ENCODE assay signal across 8 mouse cellular contexts in the genomic region with DNA sequence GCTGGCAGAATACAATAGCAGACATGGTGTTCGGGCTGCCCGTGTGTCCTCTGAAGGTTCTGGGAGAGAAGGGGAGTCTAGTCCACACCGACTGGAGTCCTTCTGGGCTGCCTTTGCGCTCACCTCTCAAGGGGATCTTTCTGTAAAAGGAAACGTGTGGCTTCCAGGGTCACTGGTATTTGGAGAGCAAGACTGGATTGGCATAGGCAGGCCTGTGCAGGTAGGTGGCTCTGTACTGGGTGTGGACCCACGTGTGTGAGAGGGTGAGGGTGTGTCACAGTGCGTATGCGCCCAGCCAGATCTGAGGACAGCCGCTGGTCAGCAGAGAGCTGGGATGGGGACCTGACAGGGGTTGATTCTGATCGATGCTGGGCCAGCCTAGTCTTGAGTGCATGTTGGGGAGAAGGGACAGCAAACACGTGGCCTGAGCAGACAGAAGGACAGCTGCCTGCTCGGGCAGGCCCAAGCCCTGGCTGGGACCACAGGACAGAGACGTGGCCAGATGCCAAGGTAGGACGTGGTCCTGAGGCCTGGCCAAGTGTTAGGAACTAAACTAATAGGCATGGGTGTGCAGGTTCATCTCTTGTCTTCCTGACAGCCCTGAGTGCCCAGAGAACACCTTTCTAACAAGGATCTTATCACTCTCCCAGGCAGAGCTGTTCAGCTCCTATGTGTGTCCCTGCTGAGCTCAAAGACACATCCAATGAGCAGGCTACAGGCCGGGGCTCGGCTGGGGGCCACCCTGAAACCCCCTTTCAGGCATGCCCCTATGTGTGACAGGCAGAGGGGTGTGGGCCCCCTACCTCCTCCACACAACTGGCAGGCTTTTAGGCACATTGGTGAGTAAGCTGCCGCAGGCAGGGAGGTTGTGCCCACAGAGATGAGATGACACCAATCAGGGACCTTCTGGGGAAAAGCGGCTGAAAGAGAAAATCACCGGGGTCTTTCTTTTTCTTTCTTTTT. TPM values are rescaled to one million over a fixed set of nuclear protein-coding genes. Genes with fewer than 3 reads are reported as not detected.
DNase-seq lines count a peak whose midpoint lies in the region; ATAC-seq and TF ChIP-seq lines count a peak whose summit lies in the region.

No protein-coding gene starts in this region.

- no peak overlapping the region for H3K27ac ChIP-seq in heart, embryonic 11.5 days (ENCODE audit: low read depth, low read length)
- H3K27ac ChIP-seq in kidney, postnatal 0 days, result no peak overlapping the region
- peak overlapping the region; percentile 65 for H3K27ac ChIP-seq in midbrain, embryonic 10.5 days (replicated peaks)

- peaks cover 38% of the 10 kb centered on the region for H3K4me1 ChIP-seq in heart, embryonic 11.5 days (ENCODE audit: control insufficient read depth, insufficient read depth, low read length)
- H3K4me1 ChIP-seq in kidney, postnatal 0 days (replicated peaks; ENCODE audit: insufficient read depth, low read length), result 0 out of 2 replicates have a peak, but pooled peaks cover 5% of the 10 kb centered on the region
- H3K4me1 ChIP-seq in midbrain, embryonic 10.5 days, result peaks cover 32% of the 10 kb centered on the region

- ATAC-seq in heart, embryonic 11.5 days (replicated peaks; ENCODE audit: insufficient number of reproducible peaks, low FRiP score, low TSS enrichment), result peak; percentile 74
- 0 out of 2 replicates have a peak, but pooled peaks have one; percentile 30 for ATAC-seq in kidney, postnatal 0 days (replicated peaks; ENCODE audit: low FRiP score, low read depth)

- no peaks in the 10 kb centered on the region for H3K9me3 ChIP-seq in heart, embryonic 11.5 days (replicated peaks; ENCODE audit: control insufficient read depth, low read length)
- H3K9me3 ChIP-seq in kidney, postnatal 0 days (replicated peaks; ENCODE audit: low read length), result no peaks in the 10 kb centered on the region
- H3K9me3 ChIP-seq in midbrain, embryonic 10.5 days (replicated peaks), result no peaks in the 10 kb centered on the region

- TF ChIP-seq CTCF in kidney, postnatal 0 days (IDR thresholded peaks at IDR 0.05; ENCODE audit: low read depth), result no peak

- H3K36me3 ChIP-seq in heart, embryonic 11.5 days (ENCODE audit: control insufficient read depth, insufficient read depth, low read length), result no peaks in the 10 kb centered on the region
- H3K36me3 ChIP-seq in kidney, postnatal 0 days (ENCODE audit: insufficient read depth, low read length), result no peaks in the 10 kb centered on the region
- H3K36me3 ChIP-seq in midbrain, embryonic 10.5 days, result no peaks in the 10 kb centered on the region

- 45% methylated on average over 19 of the region's 19 CpGs for WGBS in heart, embryonic 11.5 days (ENCODE audit: insufficient replicate concordance)
- WGBS in kidney, postnatal 0 days, result 61% methylated on average over 19 of the region's 19 CpGs
- WGBS in midbrain, embryonic 10.5 days, result 47% methylated on average over 19 of the region's 19 CpGs

- peak overlapping the region; percentile 63 for H3K9ac ChIP-seq in heart, embryonic 11.5 days (ENCODE audit: low read depth, low read length)
- H3K9ac ChIP-seq in kidney, postnatal 0 days (ENCODE audit: low read depth, low read length), result peak overlapping the region; percentile 41; the same call in 1 of the 2 replicates

- peak overlapping the region; percentile 78 for H3K4me2 ChIP-seq in heart, embryonic 11.5 days
- H3K4me2 ChIP-seq in kidney, postnatal 0 days (ENCODE audit: low read length), result peak overlapping the region; percentile 72

- peak; percentile 38 to 52 for DNase-seq in cerebellum, postnatal 14 days
- no peak for DNase-seq in cerebellum, adult 9-10 months
- peak; percentile 65 for DNase-seq in adrenal gland, postnatal 10 days
- no peak for DNase-seq in kidney, postnatal 0 days (ENCODE audit: low spot score)
- no peak for DNase-seq in midbrain, embryonic 10.5 days (ENCODE audit: low spot score)
- peak; percentile 72 for DNase-seq in urinary bladder, adult 2 months (ENCODE audit: low spot score)
- no peak for DNase-seq in ovary, postnatal 36 days (ENCODE audit: low spot score)

- peak overlapping the region; percentile 49 for H3K4me3 ChIP-seq in heart, embryonic 11.5 days (ENCODE audit: low read depth, low read length)
- peak overlapping the region; percentile 36 for H3K4me3 ChIP-seq in kidney, postnatal 0 days (replicated peaks; ENCODE audit: low read depth, low read length)
- H3K4me3 ChIP-seq in midbrain, embryonic 10.5 days, result peak overlapping the region; percentile 58

- H3K27me3 ChIP-seq in heart, embryonic 11.5 days (ENCODE audit: control insufficient read depth, insufficient read depth, low read length), result peaks cover 11% of the 10 kb centered on the region
- H3K27me3 ChIP-seq in kidney, postnatal 0 days (ENCODE audit: insufficient read depth, low read length), result peaks cover 7% of the 10 kb centered on the region
- peaks cover 58% of the 10 kb centered on the region for H3K27me3 ChIP-seq in midbrain, embryonic 10.5 days (ENCODE audit: low read depth, poor library complexity, severe bottlenecking)

RNA-seq across cellular contexts. Expression of a gene that starts 1.0 kb away (rescaled TPM):
- 10 to 100 TPM in 1 of 2 experiments, 1 to 10 TPM in 1; 8.0 to 13.6 TPM for total RNA-seq in adrenal gland, postnatal 10 days (2021)
- polyA plus RNA-seq in heart, embryonic 11.5 days (2014; fragmentation: Nextera tagmentation; extraction: Ambion mirVana), result 1.8 and 3.0 TPM in 2 replicates
- 1.9 and 3.5 TPM in 2 replicates for polyA plus RNA-seq in kidney, postnatal 0 days (2015; fragmentation: Nextera tagmentation; extraction: Ambion mirVana)
- 0.26 and 0.99 TPM in 2 replicates for polyA plus RNA-seq in midbrain, embryonic 10.5 days (2016; fragmentation: Nextera tagmentation; extraction: Ambion mirVana)
- 12.3 and 12.7 TPM in 2 replicates for polyA plus RNA-seq in urinary bladder, adult 2 months (2012; rRNA removed)

RNA-seq across cellular contexts. Expression of a gene that starts 39.7 kb away (rescaled TPM):
- under 1 TPM; 0.09 to 0.15 TPM for total RNA-seq in adrenal gland, postnatal 10 days (2021)
- polyA plus RNA-seq in heart, embryonic 11.5 days (2014; fragmentation: Nextera tagmentation; extraction: Ambion mirVana), result 0.66 and 0.80 TPM in 2 replicates
- 0.37 and 0.45 TPM in 2 replicates for polyA plus RNA-seq in kidney, postnatal 0 days (2015; fragmentation: Nextera tagmentation; extraction: Ambion mirVana)
- not detected in 2 replicates for polyA plus RNA-seq in midbrain, embryonic 10.5 days (2016; fragmentation: Nextera tagmentation; extraction: Ambion mirVana)
- polyA plus RNA-seq in urinary bladder, adult 2 months (2012; rRNA removed), result 0.69 and 0.93 TPM in 2 replicates

Comparison
In these comparisons a context has a peak if more than half of its experiments do, and no peak if none do; other contexts are left out.
1. DNase-seq: peak in cerebellum, postnatal 14 days (2 of 2), adrenal gland, postnatal 10 days (single experiment) and urinary bladder, adult 2 months (single experiment); none in cerebellum, adult 9-10 months (single experiment), kidney, postnatal 0 days (single experiment), midbrain, embryonic 10.5 days (single experiment) and ovary, postnatal 36 days (single experiment).
2. Peak in every context shown above with its lines, with median percentiles within 50 percentile points of each other: H3K4me3 ChIP-seq.